Mouse (Mus musculus) limb, embryonic 13.5 days (tissue): ENCODE data around the gene Mindy2. TPM values are rescaled to one million over a fixed set of nuclear protein-coding genes. Genes with fewer than 3 reads are reported as not detected.
A peak's percentile ranks its signal among the peaks of the same experiment; 100 is the strongest.

Experiments
- ATAC-seq: fragments of 200-750 bp; cut with Nextera tagmentation; 2 replicates; pipeline ENCODE4 v1.8.0; 2017; ENCODE audit warnings: low read depth, moderate number of reproducible peaks, moderate TSS enrichment; ENCODE audit not compliant: low FRiP score
- H3K27ac ChIP-seq: fragments of 300-500 bp; sonication (generic); 2 replicates; pipeline ENCODE4 v1.5.1; 2015; ENCODE audit warnings: inconsistent platforms, mild to moderate bottlenecking, moderate library complexity
- H3K27me3 ChIP-seq: fragments of 300-500 bp; sonication (generic); 2 replicates; pipeline ENCODE4 v1.6.1; 2015; ENCODE audit warnings: mild to moderate bottlenecking, inconsistent platforms
- H3K36me3 ChIP-seq: fragments of 300-500 bp; sonication (generic); 2 replicates; pipeline ENCODE4 v1.6.1; 2015; ENCODE audit warnings: inconsistent platforms, mild to moderate bottlenecking, moderate library complexity
- H3K4me1 ChIP-seq: fragments of 300-500 bp; sonication (generic); 2 replicates; pipeline ENCODE4 v1.6.1; 2015; ENCODE audit warnings: inconsistent platforms
- H3K4me2 ChIP-seq: fragments of 300-500 bp; sonication (generic); replicated peaks from 2 replicates; pipeline ENCODE4 v1.6.1; 2015; ENCODE audit warnings: inconsistent platforms, mild to moderate bottlenecking, moderate library complexity
- H3K4me3 ChIP-seq: fragments of 300-500 bp; sonication (generic); 2 replicates; pipeline ENCODE4 v1.5.1; 2015; ENCODE audit warnings: moderate library complexity, mild to moderate bottlenecking, inconsistent platforms
- H3K9ac ChIP-seq: fragments of 300-500 bp; sonication (generic); 2 replicates; pipeline ENCODE4 v1.6.1; 2015; ENCODE audit warnings: mild to moderate bottlenecking, inconsistent platforms
- H3K9me3 ChIP-seq: fragments of 300-500 bp; sonication (generic); 2 replicates; pipeline ENCODE4 v1.6.1; 2016; ENCODE audit warnings: inconsistent platforms
- WGBS: fragments of 180-500 bp; shearing (Covaris S2); methylation state at CpG from one replicate; pipeline ENCODE4 v1.1.7; 2015; 5-methylcytosine and 5-hydroxymethylcytosine counted together
- polyA plus RNA-seq: library from polyadenylated mRNA; unstranded; fragments of >200 nt; fragmentation: Nextera tagmentation; extraction: Ambion mirVana; gene quantifications from 2 replicates; pipeline ENCODE4 v1.2.1, GENCODE M21; 2015

Gene Mindy2
- polyA plus RNA-seq, 1 experiment from 2014 or later = 7.7 TPM

DNA sequence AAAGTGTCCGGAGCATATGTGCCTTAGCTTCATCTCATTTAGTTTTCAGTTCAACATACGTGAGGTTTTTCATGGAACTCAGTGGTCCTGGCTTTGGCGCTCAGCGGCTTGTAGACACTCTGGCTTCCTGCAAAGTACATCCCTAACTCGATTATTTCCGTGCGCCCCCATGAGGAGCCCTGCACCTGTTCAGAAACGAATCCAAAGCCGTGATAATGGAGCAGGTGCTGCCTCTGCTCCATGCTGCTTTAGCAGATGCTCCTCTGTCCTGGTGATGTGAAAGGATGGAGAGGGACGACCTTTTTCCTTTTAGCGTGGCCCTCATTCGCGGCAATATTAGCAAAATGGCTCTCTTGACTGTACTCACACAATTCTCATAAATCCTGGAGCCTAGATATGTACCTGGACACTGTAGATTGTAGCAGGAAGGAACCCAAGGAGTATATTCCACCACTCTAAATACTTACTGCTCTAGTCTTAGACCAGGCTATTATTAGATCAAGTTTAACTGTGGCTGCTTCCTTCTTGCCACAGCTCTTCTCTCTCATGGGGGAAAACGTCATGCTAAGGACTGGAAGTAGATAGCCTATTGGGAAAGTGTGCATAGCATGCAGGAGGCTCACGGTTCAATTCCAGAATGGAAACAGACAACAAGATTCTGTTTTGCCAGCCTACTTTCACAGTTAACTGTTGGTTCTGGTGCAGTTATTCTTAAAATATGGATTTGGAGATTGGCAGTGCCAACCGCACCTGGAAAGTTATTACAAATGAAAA lies 8.6 kb upstream of the Mindy2 start:
- no peak overlapping the region for H3K4me3 ChIP-seq
- no peak overlapping the region for H3K9ac ChIP-seq
- no peak overlapping the region for H3K4me2 ChIP-seq
- H3K27ac ChIP-seq = no peak overlapping the region
- ATAC-seq = no peak
- no peaks in the 10 kb centered on the region for H3K4me1 ChIP-seq
- H3K27me3 ChIP-seq = no peaks in the 10 kb centered on the region
- no peaks in the 10 kb centered on the region for H3K9me3 ChIP-seq
- WGBS = 71% methylated on average over 16 of the region's 16 CpGs
- no peaks in the 10 kb centered on the region for H3K36me3 ChIP-seq

GRCm38 (mm10) chr9:70664847-70665246 lies 7.9 kb upstream of the Mindy2 start:
- H3K27ac ChIP-seq = no peak overlapping the region
- H3K9me3 ChIP-seq = no peaks in the 10 kb centered on the region
- no peaks in the 10 kb centered on the region for H3K27me3 ChIP-seq
- H3K9ac ChIP-seq = no peak overlapping the region
- ATAC-seq = no peak
- H3K4me1 ChIP-seq = no peaks in the 10 kb centered on the region
- no peaks in the 10 kb centered on the region for H3K36me3 ChIP-seq
- H3K4me2 ChIP-seq = no peak overlapping the region
- no peak overlapping the region for H3K4me3 ChIP-seq
- 71% methylated on average over 4 of the region's 4 CpGs for WGBS

DNA sequence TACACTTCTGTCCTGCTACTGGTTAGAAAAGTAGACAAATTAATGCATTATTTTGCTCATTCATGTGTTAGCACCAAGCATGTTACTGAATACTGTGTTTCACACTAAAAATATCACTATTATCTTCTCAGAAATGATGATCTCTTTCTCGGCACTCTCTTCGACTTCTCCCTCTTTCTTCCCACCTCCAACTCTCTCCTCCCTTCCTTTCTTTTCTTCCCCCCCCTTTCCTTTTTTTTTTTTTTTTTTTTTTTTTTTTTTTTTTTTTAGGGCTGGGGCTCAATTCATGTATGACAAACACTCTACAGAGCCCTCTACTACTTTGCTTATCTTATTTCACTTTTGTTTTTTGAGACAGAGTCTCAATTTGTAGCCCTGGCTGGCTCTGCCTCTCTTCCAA lies 1.3 kb upstream of the Mindy2 start:
- H3K9me3 ChIP-seq = no peaks in the 10 kb centered on the region
- no peak overlapping the region for H3K4me2 ChIP-seq
- no peak for ATAC-seq
- H3K4me3 ChIP-seq = no peak overlapping the region
- H3K27me3 ChIP-seq = no peaks in the 10 kb centered on the region
- 71% methylated on average over 2 of the region's 2 CpGs for WGBS
- H3K9ac ChIP-seq = no peak overlapping the region
- H3K36me3 ChIP-seq = no peaks in the 10 kb centered on the region
- peaks cover 9% of the 10 kb centered on the region; the same call in 1 of the 2 replicates for H3K4me1 ChIP-seq
- H3K27ac ChIP-seq = no peak overlapping the region

DNA sequence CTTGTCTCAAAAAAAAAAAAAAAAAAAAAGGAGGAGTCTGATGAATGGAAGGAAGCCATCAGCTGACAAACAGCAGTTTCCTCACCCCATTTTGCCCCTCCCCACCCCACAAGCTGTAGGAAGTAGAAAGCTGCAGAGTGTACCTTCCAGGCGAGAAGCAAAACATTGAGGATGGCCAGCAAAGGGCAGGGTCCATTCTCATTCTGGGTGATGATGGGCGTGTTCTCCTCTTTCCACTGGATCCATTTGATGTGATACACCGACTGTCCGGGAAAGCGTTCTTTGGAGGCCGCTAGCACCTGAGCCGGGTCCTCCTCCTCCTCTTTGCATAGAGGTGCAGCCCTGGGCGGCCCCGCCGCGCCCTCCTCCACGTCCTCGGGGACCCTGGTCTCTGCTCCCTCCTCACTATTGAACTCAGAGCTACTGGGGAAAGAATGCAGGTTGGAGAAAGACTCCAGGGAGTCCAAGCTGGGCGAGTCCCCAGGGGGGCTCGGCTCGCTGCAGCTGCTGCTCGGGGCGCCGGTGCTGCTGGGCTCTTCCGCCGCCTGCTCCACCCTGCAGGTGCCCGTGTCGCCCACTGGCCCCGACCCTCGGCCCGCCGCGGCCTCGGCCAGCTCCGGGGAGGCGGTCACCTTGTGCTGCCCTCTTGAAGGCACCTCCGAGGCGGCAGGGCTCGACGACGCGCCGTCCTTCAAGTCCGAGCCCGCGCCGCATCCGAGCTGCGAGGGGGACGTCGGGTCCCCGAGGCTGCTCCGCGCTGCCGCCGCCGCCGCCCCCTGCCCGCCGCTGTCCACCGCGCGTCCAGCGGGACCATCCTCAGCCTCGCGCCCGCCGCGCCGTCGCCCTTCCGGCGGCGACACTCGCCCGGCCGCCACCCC lies 605 bp downstream of the Mindy2 start, which contains the start of gene Gm10642:
TSS of gene Gm10642 (plus strand) at position 122 of the 878 bp plus-strand sequence.
- under 1% methylated on average over 65 of the region's 72 CpGs for WGBS
- peak within 1 kb of the TSS; percentile 89 for H3K4me3 ChIP-seq
- H3K36me3 ChIP-seq = no peaks in the 10 kb centered on the region
- H3K27ac ChIP-seq = peak within 1 kb of the TSS; percentile 91
- no peaks in the 10 kb centered on the region for H3K9me3 ChIP-seq
- H3K27me3 ChIP-seq = no peaks in the 10 kb centered on the region
- peak; percentile 9; the same call in 1 of the 2 replicates for ATAC-seq
- peak within 1 kb of the TSS; percentile 87 for H3K9ac ChIP-seq
- H3K4me1 ChIP-seq = peaks cover 9% of the 10 kb centered on the region; the same call in 1 of the 2 replicates
- peak within 1 kb of the TSS; percentile 93 for H3K4me2 ChIP-seq

- Histone ChIP-seq H3K4me3 (peak overlapping the region; percentile 89), H3K36me3 (no peaks in the 10 kb centered on the region), H3K27me3 (no peaks in the 10 kb centered on the region), H3K4me1 (peaks cover 9% of the 10 kb centered on the region; the same call in 1 of the 2 replicates), H3K4me2 (peak overlapping the region; percentile 93), H3K9me3 (no peaks in the 10 kb centered on the region), H3K9ac (no peak overlapping the region; the same call in 1 of the 2 replicates), H3K27ac (no peak overlapping the region)
- no peak for ATAC-seq
- 54% methylated on average over 2 of the region's 2 CpGs for WGBS
These were observed 1.2 kb downstream of the Mindy2 start for GRCm38 (mm10) chr9:70655764-70656129.

- Histone ChIP-seq H3K4me3 (no peak overlapping the region), H3K4me2 (no peak overlapping the region), H3K9ac (no peak overlapping the region), H3K27ac (no peak overlapping the region), H3K36me3 (no peaks in the 10 kb centered on the region), H3K9me3 (no peaks in the 10 kb centered on the region), H3K4me1 (peaks cover 9% of the 10 kb centered on the region; the same call in 1 of the 2 replicates), H3K27me3 (no peaks in the 10 kb centered on the region)
- WGBS = 78% methylated on average over 4 of the region's 4 CpGs
- ATAC-seq = no peak
These were observed 2.5 kb downstream of the Mindy2 start for GRCm38 (mm10) chr9:70654496-70654895.

GRCm38 (mm10) chr9:70653875-70654274 lies 3.1 kb downstream of the Mindy2 start:
- Histone ChIP-seq H3K9ac (no peak overlapping the region), H3K4me2 (no peak overlapping the region), H3K27ac (no peak overlapping the region), H3K4me3 (no peak overlapping the region), H3K36me3 (no peaks in the 10 kb centered on the region), H3K27me3 (no peaks in the 10 kb centered on the region), H3K4me1 (peaks cover 9% of the 10 kb centered on the region; the same call in 1 of the 2 replicates), H3K9me3 (no peaks in the 10 kb centered on the region)
- ATAC-seq = no peak
- WGBS = 81% methylated on average over 2 of the region's 2 CpGs

DNA sequence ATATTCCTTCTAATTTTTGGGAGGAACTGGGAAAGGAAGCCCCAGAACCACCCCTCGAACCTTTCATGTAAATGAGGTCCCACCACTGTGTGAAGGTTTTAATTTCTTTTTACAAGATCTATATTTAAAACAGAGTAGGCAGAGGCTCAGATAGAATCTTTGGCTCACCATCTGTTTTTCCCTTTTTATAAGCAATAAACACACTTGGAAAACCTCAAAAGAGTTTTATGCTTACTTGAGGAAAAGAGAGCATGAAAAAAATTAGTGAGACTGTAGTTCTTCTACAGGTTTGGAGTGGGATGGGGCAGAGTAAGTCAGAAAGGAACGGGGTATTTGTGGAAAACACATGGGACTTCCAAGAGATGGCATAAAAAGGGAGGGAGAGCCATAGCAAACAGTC lies 4.8 kb downstream of the Mindy2 start:
- Histone ChIP-seq H3K4me1 (peaks cover 9% of the 10 kb centered on the region; the same call in 1 of the 2 replicates), H3K27me3 (no peaks in the 10 kb centered on the region), H3K27ac (no peak overlapping the region), H3K9me3 (no peaks in the 10 kb centered on the region), H3K4me2 (no peak overlapping the region), H3K36me3 (no peaks in the 10 kb centered on the region), H3K4me3 (no peak overlapping the region), H3K9ac (no peak overlapping the region)
- ATAC-seq = no peak
- WGBS = 45% methylated on average over 2 of the region's 2 CpGs

DNA sequence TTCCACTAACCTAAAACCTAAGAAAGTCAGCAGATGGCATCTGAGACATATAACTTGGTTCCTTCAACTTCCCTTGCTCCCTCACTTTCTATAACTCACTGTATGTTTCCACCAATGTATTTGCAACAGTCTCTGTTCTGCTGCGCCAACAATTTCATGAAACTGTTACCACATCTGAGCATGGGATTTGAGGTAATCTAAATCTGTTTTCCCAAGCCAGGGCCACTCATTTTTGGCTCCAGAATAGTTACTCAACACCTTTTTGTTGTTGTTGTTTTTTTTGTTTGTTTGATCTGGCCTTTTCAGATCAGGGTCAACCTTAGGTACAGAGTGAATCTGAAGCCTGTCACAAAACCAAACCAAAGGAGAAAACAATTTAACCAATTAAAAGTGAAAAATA lies 6.0 kb downstream of the Mindy2 start:
- no peaks in the 10 kb centered on the region for H3K36me3 ChIP-seq
- no peak for ATAC-seq
- no peak overlapping the region for H3K4me3 ChIP-seq
- no peak overlapping the region for H3K9ac ChIP-seq
- H3K9me3 ChIP-seq = no peaks in the 10 kb centered on the region
- WGBS = 89% methylated on average over 1 of the region's 1 CpGs
- H3K27me3 ChIP-seq = no peaks in the 10 kb centered on the region
- peaks cover 5% of the 10 kb centered on the region; the same call in 1 of the 2 replicates for H3K4me1 ChIP-seq
- H3K27ac ChIP-seq = no peak overlapping the region
- no peak overlapping the region for H3K4me2 ChIP-seq

GRCm38 (mm10) chr9:70650260-70650659 lies 6.7 kb downstream of the Mindy2 start:
- 87% methylated on average over 2 of the region's 2 CpGs for WGBS
- no peaks in the 10 kb centered on the region for H3K9me3 ChIP-seq
- H3K9ac ChIP-seq = no peak overlapping the region
- peaks cover 4% of the 10 kb centered on the region; the same call in 1 of the 2 replicates for H3K4me1 ChIP-seq
- ATAC-seq = no peak
- no peak overlapping the region for H3K4me3 ChIP-seq
- no peaks in the 10 kb centered on the region for H3K27me3 ChIP-seq
- no peaks in the 10 kb centered on the region for H3K36me3 ChIP-seq
- H3K4me2 ChIP-seq = no peak overlapping the region
- H3K27ac ChIP-seq = no peak overlapping the region

GRCm38 (mm10) chr9:70636748-70637147 lies 20.2 kb downstream of the Mindy2 start:
- 87% methylated on average over 2 of the region's 2 CpGs for WGBS
- no peaks in the 10 kb centered on the region for H3K36me3 ChIP-seq
- H3K4me2 ChIP-seq = no peak overlapping the region
- H3K27ac ChIP-seq = no peak overlapping the region
- H3K4me3 ChIP-seq = no peak overlapping the region
- no peak for ATAC-seq
- no peaks in the 10 kb centered on the region; the same call in 1 of the 2 replicates for H3K4me1 ChIP-seq
- H3K9me3 ChIP-seq = no peaks in the 10 kb centered on the region
- H3K9ac ChIP-seq = no peak overlapping the region
- no peaks in the 10 kb centered on the region for H3K27me3 ChIP-seq

- no peak for ATAC-seq
- Histone ChIP-seq H3K4me2 (no peak overlapping the region), H3K4me1 (no peaks in the 10 kb centered on the region; the same call in 1 of the 2 replicates), H3K9ac (no peak overlapping the region), H3K9me3 (no peaks in the 10 kb centered on the region), H3K36me3 (no peaks in the 10 kb centered on the region), H3K4me3 (no peak overlapping the region), H3K27ac (no peak overlapping the region), H3K27me3 (no peaks in the 10 kb centered on the region)
- 20% methylated on average over 5 of the region's 5 CpGs for WGBS
These were observed 25.3 kb downstream of the Mindy2 start for GRCm38 (mm10) chr9:70631665-70632064.
